Mouse (Mus musculus): ENCODE measurements at regions not wholly inside any gene's neighbourhood (a gene's known extent, or its start where the extent isn't known, plus 50 kb on each side); places are given as distances from the start of the nearest gene placed in this dataset.
A peak's percentile ranks its signal among the peaks of the same experiment; 100 is the strongest.

DNA sequence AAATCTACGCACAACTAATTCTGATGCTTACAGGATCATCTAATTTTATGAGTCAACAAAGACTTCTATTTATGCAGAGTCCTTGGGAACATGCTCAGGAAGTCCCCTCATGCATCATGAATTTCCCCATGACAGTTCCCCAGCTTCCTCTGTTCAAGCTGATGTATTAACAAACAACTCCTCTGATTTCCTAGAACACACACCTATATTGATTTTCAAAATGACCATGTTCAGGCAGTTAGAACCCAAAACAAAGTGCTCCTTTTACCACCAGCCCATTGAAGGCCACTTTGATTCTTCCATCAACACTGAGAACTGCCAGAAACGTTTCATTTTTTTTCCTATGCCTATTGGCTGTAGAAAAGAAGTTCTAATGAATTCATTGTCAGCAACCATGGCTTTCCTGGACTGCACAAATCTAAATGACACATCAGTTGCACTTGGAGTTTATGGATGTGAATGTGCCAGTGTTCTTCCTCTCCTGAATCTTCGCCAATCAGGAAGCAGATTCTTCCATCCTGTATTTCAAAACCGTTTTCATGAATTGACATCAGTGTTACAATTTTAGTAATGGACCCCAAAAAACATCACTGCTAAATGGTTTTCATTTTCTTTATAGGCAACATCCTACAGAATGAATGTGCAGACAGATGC lies 1435.3 kb upstream of the Gm12353 start:
- no peak overlapping the region for H3K4me3 ChIP-seq (ENCODE audit: low read depth, low read length)
- DNase-seq (ENCODE audit: low spot score), result peak; percentile 47
- WGBS, result 77% methylated on average over 4 of the region's 4 CpGs

DNA sequence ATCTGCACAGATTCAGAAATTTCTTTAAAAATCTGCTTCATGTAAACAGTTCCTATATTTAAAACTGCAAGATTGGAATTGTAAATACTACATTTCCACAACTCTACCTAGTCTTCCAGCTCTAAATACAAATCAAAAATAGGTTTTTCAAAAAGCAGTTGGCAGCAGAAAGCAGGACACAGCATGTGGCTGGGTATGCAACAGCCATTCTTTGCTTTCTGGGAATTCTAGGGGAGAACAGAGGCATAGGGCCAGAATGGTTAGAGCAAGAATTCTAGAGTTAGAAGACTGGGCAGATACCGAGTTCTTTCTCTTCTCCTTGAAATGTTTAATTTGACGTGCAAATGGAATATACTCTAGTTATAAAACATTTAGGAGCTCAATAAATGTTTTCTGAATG lies 1434.4 kb upstream of the Gm12353 start:
- no peak for DNase-seq (ENCODE audit: low spot score)
- H3K4me3 ChIP-seq (ENCODE audit: low read depth, low read length), result no peak overlapping the region
- H3K9me3 ChIP-seq (ENCODE audit: low read length), result no peaks in the 10 kb centered on the region
- WGBS, result 84% methylated on average over 2 of the region's 2 CpGs
- no peak overlapping the region for H3K27ac ChIP-seq (ENCODE audit: low read depth, low read length)
- no peaks in the 10 kb centered on the region for H3K36me3 ChIP-seq (ENCODE audit: insufficient read depth, low read length)
- no peaks in the 10 kb centered on the region for H3K27me3 ChIP-seq (ENCODE audit: insufficient read depth, low read length)
- no peak for ATAC-seq (ENCODE audit: low FRiP score)
- H3K4me1 ChIP-seq (ENCODE audit: insufficient read depth, low read length), result no peaks in the 10 kb centered on the region
- no peak for TF ChIP-seq CTCF (IDR thresholded peaks at IDR 0.05)
- H3K4me2 ChIP-seq (ENCODE audit: low read depth, low read length, poor library complexity, severe bottlenecking), result no peak overlapping the region
- H3K9ac ChIP-seq (replicated peaks; ENCODE audit: low read length, poor library complexity, severe bottlenecking), result no peak overlapping the region

More for the DNA sequence above, 1435.3 kb upstream of the Gm12353 start:
- no peaks in the 10 kb centered on the region for H3K36me3 ChIP-seq (ENCODE audit: insufficient read depth, low read length)
- no peak overlapping the region for H3K9ac ChIP-seq (replicated peaks; ENCODE audit: low read length, poor library complexity, severe bottlenecking)
- ATAC-seq (ENCODE audit: low FRiP score), result no peak
- H3K27me3 ChIP-seq (ENCODE audit: insufficient read depth, low read length), result no peaks in the 10 kb centered on the region
- H3K27ac ChIP-seq (ENCODE audit: low read depth, low read length), result no peak overlapping the region
- no peaks in the 10 kb centered on the region for H3K9me3 ChIP-seq (ENCODE audit: low read length)
- TF ChIP-seq CTCF (IDR thresholded peaks at IDR 0.05), result no peak
- no peak overlapping the region for H3K4me2 ChIP-seq (ENCODE audit: low read depth, low read length, poor library complexity, severe bottlenecking)
- H3K4me1 ChIP-seq (ENCODE audit: insufficient read depth, low read length), result no peaks in the 10 kb centered on the region

DNA sequence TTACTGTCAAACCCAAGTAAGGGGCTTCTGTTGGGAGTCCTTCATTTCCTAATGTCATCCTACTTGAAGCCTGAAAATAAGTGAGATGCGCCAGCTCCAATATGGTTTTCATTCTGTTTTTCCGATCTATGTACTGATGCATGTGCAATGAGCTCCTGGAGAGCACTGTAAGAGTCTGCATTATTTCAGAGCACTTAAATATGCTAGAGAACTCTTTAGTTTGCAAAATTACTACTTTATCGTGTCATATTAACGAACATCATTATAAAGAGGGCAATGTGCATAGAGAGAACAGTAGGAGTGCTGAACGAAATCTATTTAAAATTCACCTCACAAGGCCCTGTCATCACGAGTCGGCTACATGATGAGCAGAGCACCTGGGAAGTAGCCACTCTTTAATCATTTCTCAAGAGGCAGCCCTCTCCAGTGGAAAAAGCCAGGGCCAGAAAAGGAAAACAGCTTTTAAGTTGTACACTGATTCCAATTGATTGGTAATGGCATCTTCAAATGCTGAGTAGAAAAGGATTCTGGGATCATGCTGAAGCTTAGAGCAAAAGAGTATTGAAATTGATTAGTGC lies 1424.3 kb upstream of the Gm12353 start:
- ATAC-seq (ENCODE audit: low FRiP score), result peak; percentile 38; the same call in 1 of the 2 replicates
- no peak overlapping the region for H3K4me2 ChIP-seq (ENCODE audit: low read depth, low read length, poor library complexity, severe bottlenecking)
- no peaks in the 10 kb centered on the region for H3K4me1 ChIP-seq (ENCODE audit: insufficient read depth, low read length)
- H3K36me3 ChIP-seq (ENCODE audit: insufficient read depth, low read length), result no peaks in the 10 kb centered on the region
- H3K27me3 ChIP-seq (ENCODE audit: insufficient read depth, low read length), result no peaks in the 10 kb centered on the region
- H3K4me3 ChIP-seq (ENCODE audit: low read depth, low read length), result no peak overlapping the region
- TF ChIP-seq CTCF (IDR thresholded peaks at IDR 0.05), result no peak
- peak; percentile 2 for DNase-seq (ENCODE audit: low spot score)
- H3K9ac ChIP-seq (replicated peaks; ENCODE audit: low read length, poor library complexity, severe bottlenecking), result no peak overlapping the region
- 66% methylated on average over 7 of the region's 7 CpGs for WGBS
- no peak overlapping the region for H3K27ac ChIP-seq (ENCODE audit: low read depth, low read length)
- H3K9me3 ChIP-seq (ENCODE audit: low read length), result no peaks in the 10 kb centered on the region
